Mouse (Mus musculus) lung, postnatal 10 days (tissue): ENCODE measurements around the gene Krtap21-1.

Experiments
- DNase-seq: peaks from one replicate; pipeline ENCODE4 v3.0.0; 2021

Krtap21-1 gene

DNA sequence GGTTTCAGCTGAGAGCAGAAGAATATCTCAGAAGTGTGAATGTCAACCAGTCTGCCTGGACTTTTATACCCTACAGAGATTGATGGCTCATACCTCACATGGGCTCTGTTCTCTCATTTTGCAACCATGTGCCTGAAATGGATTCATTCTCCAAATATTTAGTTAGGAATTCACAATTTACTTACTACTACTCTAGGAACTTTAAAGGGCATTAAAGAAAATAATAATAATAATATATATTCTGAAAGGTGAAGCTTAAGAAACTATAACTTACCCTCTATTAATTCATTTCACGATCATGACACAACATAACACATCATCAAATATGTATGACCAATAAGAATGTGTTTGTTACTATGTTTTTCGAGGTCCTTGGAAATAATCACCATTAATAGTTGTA lies at the start of gene Krtap21-1:
Gene Krtap21-1 (minus strand): TSS at position 101 of the 400 bp plus-strand sequence.
- no peak for DNase-seq

DNA sequence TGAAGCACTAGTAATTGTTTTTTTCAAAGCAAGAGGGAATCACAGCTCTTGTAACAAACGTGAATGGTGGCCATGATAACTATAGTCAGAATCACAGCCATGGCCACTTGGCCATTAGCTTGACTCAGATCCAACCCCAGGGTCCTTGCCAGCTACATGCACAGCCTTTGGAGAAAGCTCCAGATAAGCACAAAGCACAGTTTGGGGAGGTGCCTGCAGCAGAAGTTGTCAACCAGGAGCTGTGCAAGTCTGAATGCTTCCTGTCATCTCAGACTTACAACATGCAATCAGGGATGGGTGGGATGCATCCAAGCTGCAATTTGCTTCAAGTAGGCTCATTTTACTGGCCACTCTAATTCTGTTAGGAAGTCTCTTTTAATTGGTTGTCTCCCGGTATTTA lies 25.9 kb upstream of the Krtap21-1 start:
- no peak for DNase-seq

GRCm38 (mm10) chr16:89425310-89425709 lies 21.6 kb upstream of the Krtap21-1 start:
- DNase-seq: no peak

- DNase-seq: no peak
Observed at GRCm38 (mm10) chr16:89420011-89420410, 16.3 kb upstream of the Krtap21-1 start, which contains the start of gene Krtap6-2. TSS of gene Krtap6-2 (minus strand) at chr16:89420111.

GRCm38 (mm10) chr16:89416311-89416710 lies 12.6 kb upstream of the Krtap21-1 start:
- no peak for DNase-seq

DNA sequence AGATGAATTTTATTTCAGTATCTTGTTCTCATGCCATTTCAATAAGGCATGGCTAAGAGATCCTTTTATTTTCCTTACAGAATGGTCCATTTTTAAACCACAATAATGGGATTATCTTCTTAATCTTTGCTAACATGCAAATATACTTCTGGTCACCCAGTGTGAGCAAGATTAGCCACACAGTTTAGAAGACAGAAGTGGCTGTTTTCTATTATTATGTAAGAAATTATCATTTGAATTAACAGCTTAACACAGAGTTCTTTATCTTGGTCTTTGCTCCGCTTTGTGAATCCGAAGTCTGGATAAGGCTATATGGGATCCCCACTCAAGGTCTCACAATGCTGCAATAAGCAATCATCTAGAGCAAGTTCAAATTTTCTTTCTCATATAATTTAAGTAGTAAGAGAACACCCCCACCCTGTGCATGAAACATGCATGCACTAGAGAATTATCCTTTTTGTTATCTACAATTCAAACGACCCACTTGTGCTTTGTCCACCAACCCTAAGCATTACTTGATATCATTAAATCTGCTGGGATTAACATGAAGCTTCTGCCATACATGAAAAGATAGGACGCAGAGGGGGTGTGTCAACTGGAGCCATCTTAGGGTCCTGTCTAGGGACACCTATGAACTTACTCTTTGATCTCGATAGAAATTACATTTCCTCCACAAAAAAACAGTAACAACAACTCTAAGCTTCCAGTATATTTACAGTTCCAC lies 6.8 kb upstream of the Krtap21-1 start:
- DNase-seq: no peak

DNA sequence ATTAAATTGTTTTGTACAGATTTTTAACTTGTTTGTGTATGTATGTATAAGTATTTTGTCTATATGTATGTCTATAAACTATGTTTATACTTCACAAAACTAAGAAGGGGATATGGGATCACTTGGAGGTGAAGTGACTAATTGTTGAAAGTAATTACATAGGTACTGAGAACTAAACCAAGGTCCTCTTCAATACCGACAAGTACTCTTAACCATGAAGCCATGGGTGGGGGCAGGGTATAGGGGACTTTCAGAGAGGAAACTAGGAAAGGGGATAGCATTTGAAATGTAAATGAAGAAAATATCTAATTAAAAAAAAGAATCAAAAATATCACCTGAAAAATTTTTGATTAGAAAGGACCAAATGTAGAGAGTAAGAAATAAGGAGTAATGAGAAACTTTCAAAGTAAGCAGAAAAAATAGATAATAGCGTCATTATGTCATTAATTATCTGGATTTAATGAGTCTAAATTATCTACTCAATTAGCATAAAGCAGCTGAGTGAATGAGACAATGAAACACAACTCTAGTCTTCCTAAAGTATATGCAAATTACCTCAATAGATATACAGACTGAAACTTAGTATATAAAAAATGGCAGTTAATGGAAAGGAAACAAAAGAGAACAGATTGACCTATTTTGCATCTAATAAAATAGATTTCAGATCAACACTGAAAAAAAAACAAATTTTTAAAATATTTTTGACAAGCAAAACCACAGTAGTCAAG lies 30.8 kb downstream of the Krtap21-1 start:
- no peak for DNase-seq
